Mouse (Mus musculus): Measurements from ENCODE around the gene Ptbp3.

GRCm38 (mm10) chr4:59429128-59429527, 120.0 kb downstream of the Ptbp3 start:
- TF ChIP-seq POLR2A (IDR thresholded peaks at IDR 0.05; ENCODE audit: borderline replicate concordance, low read depth, low read length) (no peak), CTCF (IDR thresholded peaks at IDR 0.05; ENCODE audit: low read depth, low read length) (no peak)
